Mouse (Mus musculus) spleen, adult 2 months (tissue): ENCODE data around the gene Slc5a5.

Experiments used
- CTCF ChIP-seq: fragments of 200-500 bp; IDR thresholded peaks from 2 replicates; pipeline ENCODE4 v1.5.1; 2011; ENCODE audit warnings: mild to moderate bottlenecking, inconsistent platforms; ENCODE audit not compliant: insufficient read depth, insufficient read length, insufficient replicate concordance; ENCODE audit errors: extremely low read depth
- POLR2A ChIP-seq: fragments of 200-500 bp; IDR thresholded peaks from 2 replicates; pipeline ENCODE4 v1.6.1; 2011; ENCODE audit warnings: low read depth, low read length, inconsistent platforms

DNA sequence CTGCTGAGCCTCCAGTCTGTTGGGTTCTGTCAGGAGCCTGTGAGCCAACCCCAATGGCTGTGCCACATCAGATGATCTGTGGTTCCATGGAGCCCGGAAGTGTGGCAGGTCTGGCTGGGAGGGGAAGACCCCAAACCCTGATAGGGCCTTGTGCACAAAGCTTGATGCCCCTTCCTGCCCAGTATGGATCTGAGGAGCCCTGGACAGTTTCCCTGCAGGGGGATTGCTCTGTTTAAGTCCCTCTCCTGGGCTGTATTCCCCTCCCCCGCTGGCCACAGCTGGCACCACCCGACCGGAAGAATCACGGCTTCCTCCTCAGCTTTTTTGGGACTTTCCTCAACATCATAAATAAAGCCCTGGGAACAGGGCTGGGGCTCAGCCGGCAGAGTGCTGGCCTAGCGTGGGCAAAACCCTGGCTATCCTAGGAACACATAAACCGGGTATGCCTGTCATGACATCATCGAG, 59.5 kb downstream of the Slc5a5 start:
- TF ChIP-seq CTCF, result no peak
- TF ChIP-seq POLR2A, result no peak
